ENCODE assay signal across 14 mouse cellular contexts in genomic region chr2:130789039-130789438, GRCm38 (mm10).
DNase-seq lines count a peak whose midpoint lies in the region.
"Had no signal": no experiment of that assay in that cellular context is flagged by ENCODE, and none has a peak within 500 bp of the region (broad histone marks: within the 10 kb centered on the region; RNA-seq: fewer than 3 reads in every experiment).

No protein-coding gene starts in this region.

- DNase-seq in frontal cortex, adult 2 months (ENCODE audit: extremely low spot score in 1 of 2, low spot score in 1 of 2) = peak; percentile 41 to 53
- DNase-seq in frontal cortex, postnatal 10 days (ENCODE audit: low spot score in 2 of 2) = no peak
- DNase-seq in left cerebral cortex, adult 11 months (ENCODE audit: low spot score) = peak; percentile 35
- DNase-seq in left cerebral cortex, postnatal 4 days = no peak
- DNase-seq in brain, adult 2 months (ENCODE audit: low read depth, low spot score) = peak; percentile 63
- DNase-seq in right cerebral cortex, postnatal 25 days = peak; percentile 40
- no peak for DNase-seq in thymus, postnatal 14 days
- DNase-seq: adrenal gland, postnatal 10 days; cerebellum, adult 18-20 months; cerebellum, adult 9-11 months; cerebellum, postnatal 36 days; gastrocnemius, postnatal 36 days; heart, adult 18-20 months; heart, postnatal 14 days had no signal

- intact Hi-C loops in left cerebral cortex, postnatal 4 days (cut with DNase I) = no loop called here

Comparison
In these comparisons a context has a peak if more than half of its experiments do, and no peak if none do; other contexts are left out.
1. DNase-seq: peak in frontal cortex, adult 2 months (2 of 2), left cerebral cortex, adult 11 months (single experiment), brain, adult 2 months (single experiment) and right cerebral cortex, postnatal 25 days (single experiment); none in frontal cortex, postnatal 10 days (0 of 2), left cerebral cortex, postnatal 4 days (single experiment) and thymus, postnatal 14 days (single experiment).